Mouse (Mus musculus): ENCODE results near the gene Gm4952. TPM values are rescaled to one million over a fixed set of nuclear protein-coding genes. Genes with fewer than 3 reads are reported as not detected.
"Not testable (repeated sequence)": the region's sequence is repeated elsewhere in the genome, so short reads cannot be mapped to it uniquely, and the experiment has no call there.

Gene Gm4952
- polyA plus RNA-seq, 1 experiment from 2014 or later, result not detected

DNA sequence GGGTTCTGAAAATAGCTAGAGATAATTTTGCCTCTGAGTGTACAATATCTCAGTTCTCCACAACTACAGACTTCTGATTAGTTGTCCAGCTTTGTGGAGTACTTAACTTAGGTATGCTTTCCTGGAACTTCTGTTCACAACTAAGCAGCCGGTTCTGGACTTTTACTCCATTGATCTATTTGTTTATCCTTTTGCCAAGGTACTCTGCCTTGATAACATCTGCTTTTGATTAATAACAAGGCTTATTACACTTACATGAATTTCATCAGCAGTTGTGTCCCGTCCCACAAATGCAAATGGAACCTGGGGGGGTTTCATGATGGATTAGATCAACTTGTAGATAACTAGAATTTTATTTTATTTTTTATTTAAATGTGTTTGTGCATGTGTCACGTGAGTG is 37.1 kb downstream of the Gm4952 start:
- no peaks in the 10 kb centered on the region for H3K4me1 ChIP-seq (ENCODE audit: control insufficient read depth, insufficient read depth, low read length)
- no peak overlapping the region for H3K4me2 ChIP-seq (ENCODE audit: low read depth, low read length)
- no peak overlapping the region for H3K27ac ChIP-seq (ENCODE audit: low read length)
- H3K9me3 ChIP-seq (replicated peaks; ENCODE audit: control insufficient read depth, low read length), result no peaks in the 10 kb centered on the region
- H3K36me3 ChIP-seq (ENCODE audit: control insufficient read depth, insufficient read depth), result no peaks in the 10 kb centered on the region
- no peak overlapping the region for H3K4me3 ChIP-seq (ENCODE audit: low read length)
- no peaks in the 10 kb centered on the region for H3K27me3 ChIP-seq (ENCODE audit: control insufficient read depth, insufficient read depth, low read length)
- WGBS, result 63% methylated on average over 3 of the region's 3 CpGs
- H3K9ac ChIP-seq (ENCODE audit: low read length), result no peak overlapping the region
- ATAC-seq (replicated peaks; ENCODE audit: extremely low read depth, insufficient read depth, low FRiP score), result no peak

DNA sequence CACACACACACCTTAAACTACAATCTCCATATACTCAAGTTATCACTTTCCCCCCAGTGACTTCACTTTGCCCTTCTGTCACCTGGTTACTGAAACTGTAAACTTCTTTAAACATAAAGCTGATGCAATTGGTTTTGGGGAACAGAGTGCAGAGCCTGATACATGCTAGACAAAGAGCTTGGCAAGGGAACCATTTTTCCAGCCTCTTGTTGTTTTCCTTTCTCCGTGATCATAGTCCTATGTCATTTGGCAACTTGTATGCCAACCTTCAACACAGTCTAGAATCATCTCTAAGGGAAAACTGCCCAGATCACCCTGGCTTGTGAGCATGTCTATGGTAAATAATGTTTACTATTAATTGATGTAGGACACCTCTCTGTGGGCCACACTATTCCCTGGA is 38.3 kb downstream of the Gm4952 start:
- Histone ChIP-seq H3K9me3 (replicated peaks; ENCODE audit: control insufficient read depth, low read length) (no peaks in the 10 kb centered on the region), H3K27me3 (ENCODE audit: control insufficient read depth, insufficient read depth, low read length) (no peaks in the 10 kb centered on the region), H3K4me1 (ENCODE audit: control insufficient read depth, insufficient read depth, low read length) (no peaks in the 10 kb centered on the region), H3K4me3 (ENCODE audit: low read length) (no peak overlapping the region), H3K4me2 (ENCODE audit: low read depth, low read length) (no peak overlapping the region), H3K9ac (ENCODE audit: low read length) (no peak overlapping the region), H3K36me3 (ENCODE audit: control insufficient read depth, insufficient read depth) (no peaks in the 10 kb centered on the region), H3K27ac (ENCODE audit: low read length) (no peak overlapping the region)
- no peak for ATAC-seq (replicated peaks; ENCODE audit: extremely low read depth, insufficient read depth, low FRiP score)
- WGBS, result 74% methylated on average over 1 of the region's 1 CpGs

DNA sequence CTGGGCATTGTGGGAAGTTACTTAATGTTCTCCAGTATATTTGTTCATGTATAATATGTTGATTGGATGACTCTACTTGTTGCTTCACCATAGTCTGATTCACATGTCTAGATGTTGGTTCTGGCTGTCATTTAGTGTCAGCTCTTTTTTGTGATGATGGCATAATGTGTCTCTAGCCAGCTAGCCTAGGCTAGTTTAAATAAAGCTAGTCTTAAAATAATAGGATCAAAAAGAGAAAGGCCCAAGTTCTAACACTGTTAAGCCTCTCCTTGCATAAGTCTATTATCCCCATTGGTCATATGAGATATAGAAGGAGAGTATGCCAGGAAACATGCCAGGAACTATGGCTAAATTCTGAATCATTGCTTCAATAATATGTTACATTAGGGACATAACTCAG is 49.7 kb downstream of the Gm4952 start:
- ATAC-seq (replicated peaks; ENCODE audit: extremely low read depth, insufficient read depth, low FRiP score), result no peak
- no peak overlapping the region for H3K27ac ChIP-seq (ENCODE audit: low read length)
- H3K4me2 ChIP-seq (ENCODE audit: low read depth, low read length), result no peak overlapping the region
- no peak overlapping the region for H3K4me3 ChIP-seq (ENCODE audit: low read length)
- no peaks in the 10 kb centered on the region for H3K27me3 ChIP-seq (ENCODE audit: control insufficient read depth, insufficient read depth, low read length)
- no peak overlapping the region for H3K9ac ChIP-seq (ENCODE audit: low read length)
- no peaks in the 10 kb centered on the region for H3K36me3 ChIP-seq (ENCODE audit: control insufficient read depth, insufficient read depth)
- peaks cover 3% of the 10 kb centered on the region; the same call in 1 of the 2 replicates for H3K9me3 ChIP-seq (replicated peaks; ENCODE audit: control insufficient read depth, low read length)
- H3K4me1 ChIP-seq (ENCODE audit: control insufficient read depth, insufficient read depth, low read length), result no peaks in the 10 kb centered on the region

DNA sequence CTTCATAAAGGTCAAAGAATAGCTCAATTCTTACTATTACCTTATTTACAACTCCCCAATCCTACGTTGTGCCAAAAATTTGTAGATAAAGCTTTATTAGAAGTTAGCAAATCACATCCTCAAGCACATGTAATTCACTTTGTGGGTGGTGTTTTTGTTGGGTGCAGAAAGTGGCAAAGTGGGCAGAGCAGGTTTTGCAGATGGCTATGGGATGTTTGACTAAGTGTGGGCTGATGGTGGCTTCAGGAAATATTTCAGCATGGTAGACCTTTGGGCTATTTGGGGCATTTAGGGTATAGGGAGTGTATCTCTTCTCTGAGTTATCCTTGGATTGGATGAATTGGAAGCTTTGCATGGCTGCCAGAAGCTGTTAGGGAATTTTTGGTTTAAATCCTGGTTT is 66.4 kb downstream of the Gm4952 start:
- no peak overlapping the region for H3K9ac ChIP-seq (ENCODE audit: low read length)
- no peak overlapping the region for H3K4me2 ChIP-seq (ENCODE audit: low read depth, low read length)
- ATAC-seq (replicated peaks; ENCODE audit: extremely low read depth, insufficient read depth, low FRiP score), result no peak
- 60% methylated on average over 1 of the region's 1 CpGs for WGBS
- no peaks in the 10 kb centered on the region for H3K27me3 ChIP-seq (ENCODE audit: control insufficient read depth, insufficient read depth, low read length)
- no peaks in the 10 kb centered on the region for H3K4me1 ChIP-seq (ENCODE audit: control insufficient read depth, insufficient read depth, low read length)
- H3K9me3 ChIP-seq (replicated peaks; ENCODE audit: control insufficient read depth, low read length), result no peaks in the 10 kb centered on the region
- no peak overlapping the region for H3K27ac ChIP-seq (ENCODE audit: low read length)
- no peaks in the 10 kb centered on the region for H3K36me3 ChIP-seq (ENCODE audit: control insufficient read depth, insufficient read depth)
- H3K4me3 ChIP-seq (ENCODE audit: low read length), result no peak overlapping the region

DNA sequence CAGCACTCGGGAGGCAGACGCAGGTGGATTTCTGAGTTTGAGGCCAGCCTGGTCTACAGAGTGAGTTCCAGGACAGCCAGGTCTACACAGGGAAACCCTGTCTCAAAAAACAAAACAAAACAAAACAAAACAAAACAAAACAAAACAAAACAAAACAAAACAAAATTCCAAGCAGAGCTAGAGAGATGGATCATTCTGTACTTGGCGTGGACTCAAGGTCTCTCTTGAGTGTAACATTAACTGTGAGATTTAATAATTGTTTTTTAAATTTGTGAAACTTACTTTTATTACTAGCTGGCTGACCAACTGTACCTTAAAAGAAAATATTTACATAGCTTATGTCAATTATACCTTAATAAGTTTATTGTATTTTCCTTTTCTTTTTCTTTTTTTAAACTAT is 68.8 kb downstream of the Gm4952 start:
- not testable (repeated sequence) for H3K4me3 ChIP-seq (ENCODE audit: low read length); H3K27me3 ChIP-seq (ENCODE audit: control insufficient read depth, insufficient read depth, low read length); H3K4me2 ChIP-seq (ENCODE audit: low read depth, low read length); H3K9me3 ChIP-seq (replicated peaks; ENCODE audit: control insufficient read depth, low read length); H3K4me1 ChIP-seq (ENCODE audit: control insufficient read depth, insufficient read depth, low read length); H3K9ac ChIP-seq (ENCODE audit: low read length); H3K36me3 ChIP-seq (ENCODE audit: control insufficient read depth, insufficient read depth); H3K27ac ChIP-seq (ENCODE audit: low read length); ATAC-seq (replicated peaks; ENCODE audit: extremely low read depth, insufficient read depth, low FRiP score)
- WGBS, result 91% methylated on average over 3 of the region's 3 CpGs

DNA sequence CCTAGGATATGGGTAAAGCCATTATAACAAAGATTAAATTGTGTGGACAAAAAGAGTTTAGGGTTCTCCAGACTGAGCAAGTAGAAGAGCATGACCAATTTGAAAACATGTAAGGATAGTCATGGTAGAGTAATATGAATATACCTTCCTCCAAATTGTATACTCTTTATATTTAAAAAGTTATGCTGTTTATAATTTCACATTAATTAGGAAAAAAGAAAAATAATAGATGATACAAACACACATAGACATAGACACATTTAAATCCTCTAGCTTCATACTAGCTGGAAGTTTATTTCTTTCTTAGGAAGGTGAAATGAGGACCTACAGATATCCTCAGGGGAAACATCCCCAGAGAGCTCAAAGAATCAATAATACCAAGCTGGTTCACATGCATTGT is 70.4 kb downstream of the Gm4952 start, which contains the start of gene Olfr1442:
Olfr1442 (plus strand) TSS at position 301 of the 400 bp plus-strand sequence.
- H3K27me3 ChIP-seq (ENCODE audit: control insufficient read depth, insufficient read depth, low read length), result no peaks in the 10 kb centered on the region
- H3K4me2 ChIP-seq (ENCODE audit: low read depth, low read length), result no peak within 1 kb of the TSS
- H3K9me3 ChIP-seq (replicated peaks; ENCODE audit: control insufficient read depth, low read length), result no peaks in the 10 kb centered on the region
- no peak within 1 kb of the TSS for H3K9ac ChIP-seq (ENCODE audit: low read length)
- H3K4me1 ChIP-seq (ENCODE audit: control insufficient read depth, insufficient read depth, low read length), result no peaks in the 10 kb centered on the region
- ATAC-seq (replicated peaks; ENCODE audit: extremely low read depth, insufficient read depth, low FRiP score), result no peak
- H3K4me3 ChIP-seq (ENCODE audit: low read length), result no peak within 1 kb of the TSS
- no peak within 1 kb of the TSS for H3K27ac ChIP-seq (ENCODE audit: low read length)
- no peaks in the 10 kb centered on the region for H3K36me3 ChIP-seq (ENCODE audit: control insufficient read depth, insufficient read depth)

DNA sequence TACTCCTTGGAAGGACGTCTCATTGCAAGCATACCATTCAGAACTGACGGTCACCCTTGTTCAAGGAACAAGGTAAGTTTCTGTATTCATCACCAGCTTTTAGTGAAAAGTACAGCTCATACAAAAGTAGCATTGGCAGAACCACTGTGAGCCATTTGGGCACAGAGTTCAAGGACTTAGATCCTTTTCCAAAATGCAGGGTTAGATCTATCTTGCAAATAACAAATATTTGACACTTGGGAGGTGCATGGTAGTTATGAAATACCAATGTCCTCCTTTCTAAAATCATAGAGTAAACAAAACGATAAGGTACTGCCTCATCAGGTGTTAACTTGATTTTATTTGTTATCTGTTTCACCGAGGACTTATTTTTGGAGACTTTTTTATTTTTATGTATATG is 71.3 kb downstream of the Gm4952 start:
- Histone ChIP-seq H3K4me2 (ENCODE audit: low read depth, low read length) (no peak overlapping the region), H3K9ac (ENCODE audit: low read length) (no peak overlapping the region), H3K27ac (ENCODE audit: low read length) (no peak overlapping the region), H3K9me3 (replicated peaks; ENCODE audit: control insufficient read depth, low read length) (no peaks in the 10 kb centered on the region), H3K4me1 (ENCODE audit: control insufficient read depth, insufficient read depth, low read length) (no peaks in the 10 kb centered on the region), H3K4me3 (ENCODE audit: low read length) (no peak overlapping the region), H3K27me3 (ENCODE audit: control insufficient read depth, insufficient read depth, low read length) (no peaks in the 10 kb centered on the region), H3K36me3 (ENCODE audit: control insufficient read depth, insufficient read depth) (no peaks in the 10 kb centered on the region)
- WGBS, result 75% methylated on average over 4 of the region's 4 CpGs
- no peak for ATAC-seq (replicated peaks; ENCODE audit: extremely low read depth, insufficient read depth, low FRiP score)

DNA sequence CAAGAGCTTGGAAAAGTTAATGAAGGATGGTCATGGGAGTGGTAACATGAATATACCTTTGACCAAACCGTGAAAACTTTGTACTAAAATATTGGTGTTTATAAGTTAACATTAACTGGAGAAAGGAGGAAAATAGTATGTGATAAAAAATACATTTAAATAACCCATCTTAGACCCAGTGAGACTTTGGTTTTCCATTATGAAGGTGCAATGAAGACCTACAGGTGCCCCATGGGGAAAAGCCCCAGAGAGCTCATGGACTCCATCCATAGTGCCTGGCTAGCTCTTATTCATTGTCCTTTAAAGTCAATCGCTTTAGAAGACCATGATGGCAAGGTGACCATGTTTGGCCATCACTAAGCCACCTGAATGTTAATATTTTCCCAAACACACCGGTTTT is 78.0 kb downstream of the Gm4952 start, which contains the start of gene Olfr1443:
Olfr1443 (plus strand) TSS at position 301 of the 400 bp plus-strand sequence.
- whole genome bisulfite sequencing, result 53% methylated on average over 3 of the region's 3 CpGs

More for the DNA sequence above, 78.0 kb downstream of the Gm4952 start, which contains the start of gene Olfr1443:
- H3K4me2 ChIP-seq (ENCODE audit: low read depth, low read length), result no peak within 1 kb of the TSS
- H3K4me1 ChIP-seq (ENCODE audit: control insufficient read depth, insufficient read depth, low read length), result no peaks in the 10 kb centered on the region
- ATAC-seq (replicated peaks; ENCODE audit: extremely low read depth, insufficient read depth, low FRiP score), result no peak
- no peaks in the 10 kb centered on the region for H3K36me3 ChIP-seq (ENCODE audit: control insufficient read depth, insufficient read depth)
- no peak within 1 kb of the TSS for H3K9ac ChIP-seq (ENCODE audit: low read length)
- no peak within 1 kb of the TSS for H3K4me3 ChIP-seq (ENCODE audit: low read length)
- H3K27me3 ChIP-seq (ENCODE audit: control insufficient read depth, insufficient read depth, low read length), result no peaks in the 10 kb centered on the region
- no peak within 1 kb of the TSS for H3K27ac ChIP-seq (ENCODE audit: low read length)
- no peaks in the 10 kb centered on the region for H3K9me3 ChIP-seq (replicated peaks; ENCODE audit: control insufficient read depth, low read length)
